9 mouse cellular contexts compared by ENCODE assay signal in the genomic region with DNA sequence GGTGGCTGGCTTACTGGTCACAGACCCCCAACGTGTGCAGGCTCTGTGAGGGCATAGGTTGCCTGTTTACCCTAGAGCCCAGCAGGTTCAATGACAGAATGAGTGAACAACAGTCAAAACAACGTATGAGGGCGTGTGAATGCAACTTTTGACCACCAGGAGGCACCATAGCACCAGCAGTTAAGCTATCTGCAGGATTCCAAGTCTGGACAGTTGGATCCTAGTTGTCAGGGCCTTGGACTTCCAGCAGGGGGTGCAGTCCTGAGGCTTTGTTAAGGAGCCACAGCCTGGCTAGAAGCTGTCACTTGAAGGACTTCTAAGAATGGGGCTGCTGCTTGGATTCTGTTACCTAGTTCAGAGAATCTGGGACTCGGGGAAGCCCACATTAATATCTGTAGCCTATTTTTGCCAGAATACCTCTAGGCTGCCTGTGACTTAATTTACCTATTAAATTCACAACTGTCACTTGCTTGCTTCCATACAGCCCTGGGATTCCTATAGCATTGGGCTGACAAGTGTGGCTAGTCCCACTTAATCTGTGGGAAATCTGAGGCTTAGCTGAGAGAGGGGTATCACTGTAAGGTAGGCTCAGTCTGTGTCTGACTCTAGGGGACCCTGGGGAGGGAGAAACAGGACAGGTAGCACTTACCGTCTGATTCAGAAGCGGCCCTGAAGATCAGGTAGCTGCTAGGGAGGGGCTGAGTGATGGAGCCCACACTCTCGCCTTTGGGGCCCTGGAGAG. TPM values are rescaled to one million over a fixed set of nuclear protein-coding genes. Genes with fewer than 3 reads are reported as not detected.
DNase-seq lines count a peak whose midpoint lies in the region; ATAC-seq and TF ChIP-seq lines count a peak whose summit lies in the region.
"Had no signal": no experiment of that assay in that cellular context is flagged by ENCODE, and none has a peak within 500 bp of the region (broad histone marks: within the 10 kb centered on the region; RNA-seq: fewer than 3 reads in every experiment).

No protein-coding gene starts in this region.

- H3K9me3 ChIP-seq in heart, embryonic 11.5 days (replicated peaks; ENCODE audit: control insufficient read depth, low read length) = no peaks in the 10 kb centered on the region
- no peaks in the 10 kb centered on the region for H3K9me3 ChIP-seq in kidney, embryonic 16.5 days (ENCODE audit: low read length)
- H3K9me3 ChIP-seq in stomach, embryonic 14.5 days (ENCODE audit: control insufficient read depth, low read depth, low read length) = no peaks in the 10 kb centered on the region

- H3K27ac ChIP-seq in heart, embryonic 11.5 days (ENCODE audit: low read depth, low read length) = no peak overlapping the region
- H3K27ac ChIP-seq in kidney, embryonic 16.5 days (ENCODE audit: low read length) = no peak overlapping the region
- no peak overlapping the region for H3K27ac ChIP-seq in liver, adult 2 months (replicated peaks; ENCODE audit: insufficient read depth, low read depth, low read length)
- no peak overlapping the region for H3K27ac ChIP-seq in stomach, embryonic 14.5 days (ENCODE audit: low read length)

- WGBS in heart, embryonic 11.5 days (ENCODE audit: insufficient replicate concordance) = 37% methylated on average over 7 of the region's 7 CpGs
- WGBS in kidney, embryonic 16.5 days = 28% methylated on average over 7 of the region's 7 CpGs
- WGBS in liver, adult 2 months = 44% methylated on average over 7 of the region's 7 CpGs
- 38% methylated on average over 7 of the region's 7 CpGs for WGBS in stomach, embryonic 14.5 days

- H3K9ac ChIP-seq in heart, embryonic 11.5 days (ENCODE audit: low read depth, low read length) = no peak overlapping the region
- H3K9ac ChIP-seq in kidney, embryonic 16.5 days (replicated peaks; ENCODE audit: low read length) = no peak overlapping the region
- no peak overlapping the region for H3K9ac ChIP-seq in liver, adult 2 months (ENCODE audit: low read depth, low read length)
- H3K9ac ChIP-seq in stomach, embryonic 14.5 days (replicated peaks; ENCODE audit: low read depth, low read length) = no peak overlapping the region

- peak; percentile 98 for TF ChIP-seq CTCF in liver, adult 2 months (IDR thresholded peaks at IDR 0.05; ENCODE audit: low read depth, low read length)

- peaks cover 24% of the 10 kb centered on the region for H3K36me3 ChIP-seq in heart, embryonic 11.5 days (ENCODE audit: control insufficient read depth, insufficient read depth, low read length)
- H3K36me3 ChIP-seq in kidney, embryonic 16.5 days (ENCODE audit: insufficient read depth, low read length) = peaks cover 47% of the 10 kb centered on the region
- no peaks in the 10 kb centered on the region for H3K36me3 ChIP-seq in liver, adult 2 months (ENCODE audit: control insufficient read depth, insufficient read depth, low read length)
- H3K36me3 ChIP-seq in stomach, embryonic 14.5 days (ENCODE audit: control insufficient read depth, insufficient read depth, low read length) = peaks cover 63% of the 10 kb centered on the region

- H3K4me2 ChIP-seq in heart, embryonic 11.5 days = no peak overlapping the region
- H3K4me2 ChIP-seq in kidney, embryonic 16.5 days (replicated peaks; ENCODE audit: low read depth, low read length) = no peak overlapping the region
- H3K4me2 ChIP-seq in stomach, embryonic 14.5 days (replicated peaks; ENCODE audit: low read depth, low read length) = no peak overlapping the region

- no peaks in the 10 kb centered on the region; the same call in 1 of the 2 replicates for H3K27me3 ChIP-seq in heart, embryonic 11.5 days (ENCODE audit: control insufficient read depth, insufficient read depth, low read length)
- no peaks in the 10 kb centered on the region for H3K27me3 ChIP-seq in kidney, embryonic 16.5 days (ENCODE audit: insufficient read depth, low read length)
- no peaks in the 10 kb centered on the region for H3K27me3 ChIP-seq in liver, adult 2 months (ENCODE audit: control insufficient read depth, insufficient read depth, low read length)
- no peaks in the 10 kb centered on the region for H3K27me3 ChIP-seq in stomach, embryonic 14.5 days (ENCODE audit: control insufficient read depth, insufficient read depth, low read length)

- ATAC-seq in erythroblast, adult 5-6 weeks (replicated peaks; ENCODE audit: low FRiP score, poor library complexity, severe bottlenecking) = peak; percentile 62
- ATAC-seq in heart, embryonic 11.5 days (replicated peaks; ENCODE audit: insufficient number of reproducible peaks, low FRiP score, low TSS enrichment) = 0 out of 2 replicates have a peak, but pooled peaks have one; percentile 58
- ATAC-seq in kidney, embryonic 16.5 days (ENCODE audit: low FRiP score, low TSS enrichment) = peak; percentile 62; the same call in 1 of the 2 replicates
- peak; percentile 74; the same call in 1 of the 2 replicates for ATAC-seq in stomach, embryonic 14.5 days (ENCODE audit: insufficient number of reproducible peaks, insufficient read depth, low FRiP score, low read depth)

- H3K4me1 ChIP-seq in heart, embryonic 11.5 days (ENCODE audit: control insufficient read depth, insufficient read depth, low read length) = peaks cover under 1% of the 10 kb centered on the region; the same call in 1 of the 2 replicates
- peaks cover under 1% of the 10 kb centered on the region; the same call in 1 of the 2 replicates for H3K4me1 ChIP-seq in kidney, embryonic 16.5 days (ENCODE audit: insufficient read depth, low read length)
- no peaks in the 10 kb centered on the region for H3K4me1 ChIP-seq in liver, adult 2 months (ENCODE audit: control insufficient read depth, insufficient read depth, low read length)
- no peaks in the 10 kb centered on the region for H3K4me1 ChIP-seq in stomach, embryonic 14.5 days (ENCODE audit: control insufficient read depth, insufficient read depth, low read length)

- no peaks in the 10 kb centered on the region for H3K79me2 ChIP-seq in liver, adult 2 months (ENCODE audit: control insufficient read depth, insufficient read depth, low read length)

- no peak for TF ChIP-seq POLR2A in liver, adult 2 months (IDR thresholded peaks at IDR 0.05; ENCODE audit: extremely low read depth, insufficient read depth, low read length)

- peak; percentile 88 for DNase-seq in CD4-positive helper T cell, adult 2 months (ENCODE audit: low read depth, low spot score)
- peak; percentile 97 for DNase-seq in brain, adult 2 months (ENCODE audit: low read depth, low spot score)
- peak; percentile 89 for DNase-seq in liver, adult 2 months (ENCODE audit: extremely low read depth, low read depth, low spot score)
- peak; percentile 84 to 89 for DNase-seq in natural killer cell, adult 2 months (ENCODE audit: low spot score in 2 of 2)

- no peak overlapping the region for H3K4me3 ChIP-seq in heart, embryonic 11.5 days (ENCODE audit: low read depth, low read length)
- no peak overlapping the region for H3K4me3 ChIP-seq in kidney, embryonic 16.5 days (ENCODE audit: low read length)
- H3K4me3 ChIP-seq in liver, adult 2 months (ENCODE audit: insufficient read depth, low read depth, low read length) = no peak overlapping the region; the same call in 1 of the 2 replicates
- H3K4me3 ChIP-seq in stomach, embryonic 14.5 days (ENCODE audit: low read depth, low read length) = no peak overlapping the region
- H3K4me3 ChIP-seq: erythroblast, embryonic 14.5 days had no signal

RNA-seq across cellular contexts. Expression of gene Tnfrsf23, which starts 21.2 kb away (rescaled TPM):
- 3.3 and 4.0 TPM in 2 replicates for total RNA-seq in erythroblast, adult 5-6 weeks (2015; ENCODE audit: low replicate concordance)
- total RNA-seq in erythroblast, adult 5-6 weeks (2017; ENCODE audit: low replicate concordance) = 0.28 TPM in 1 of 2 replicates, not detected in the other
- 1.1 and 2.6 TPM in 2 replicates for polyA plus RNA-seq in heart, embryonic 11.5 days (2014; fragmentation: Nextera tagmentation; extraction: Ambion mirVana)
- polyA plus RNA-seq in kidney, embryonic 16.5 days (2015; fragmentation: Nextera tagmentation; extraction: Ambion mirVana) = 1.6 and 1.9 TPM in 2 replicates
- total RNA-seq in liver, adult 2 months (2014; rRNA removed) = 0.34 TPM in 1 of 2 replicates, not detected in the other
- polyA plus RNA-seq in liver, adult 2 months (2012; rRNA removed) = 0.49 and 0.54 TPM in 2 replicates
- 1.7 and 1.9 TPM in 2 replicates for polyA plus RNA-seq in stomach, embryonic 14.5 days (2014; fragmentation: Nextera tagmentation; extraction: Ambion mirVana)

RNA-seq across cellular contexts. Expression of gene Osbpl5, which starts 49.9 kb away (rescaled TPM):
- not detected in 2 replicates for total RNA-seq in erythroblast, adult 5-6 weeks (2015; ENCODE audit: low replicate concordance)
- 0.56 and 0.60 TPM in 2 replicates for total RNA-seq in erythroblast, adult 5-6 weeks (2017; ENCODE audit: low replicate concordance)
- 26.6 and 30.8 TPM in 2 replicates for polyA plus RNA-seq in heart, embryonic 11.5 days (2014; fragmentation: Nextera tagmentation; extraction: Ambion mirVana)
- 42.1 and 47.1 TPM in 2 replicates for polyA plus RNA-seq in kidney, embryonic 16.5 days (2015; fragmentation: Nextera tagmentation; extraction: Ambion mirVana)
- total RNA-seq in liver, adult 2 months (2014; rRNA removed) = 2.7 and 2.8 TPM in 2 replicates
- polyA plus RNA-seq in liver, adult 2 months (2012; rRNA removed) = 3.0 and 3.8 TPM in 2 replicates
- 46.1 and 46.6 TPM in 2 replicates for polyA plus RNA-seq in stomach, embryonic 14.5 days (2014; fragmentation: Nextera tagmentation; extraction: Ambion mirVana)
- polyA plus RNA-seq: erythroblast, embryonic 14.5 days had no signal

RNA-seq across cellular contexts. Expression of gene Tnfrsf22, which starts 57.4 kb away (rescaled TPM):
- 1.7 and 3.7 TPM in 2 replicates for total RNA-seq in erythroblast, adult 5-6 weeks (2015; ENCODE audit: low replicate concordance)
- 0.34 TPM in 1 of 2 replicates, not detected in the other for total RNA-seq in erythroblast, adult 5-6 weeks (2017; ENCODE audit: low replicate concordance)
- polyA plus RNA-seq in heart, embryonic 11.5 days (2014; fragmentation: Nextera tagmentation; extraction: Ambion mirVana) = 4.7 and 5.0 TPM in 2 replicates
- polyA plus RNA-seq in kidney, embryonic 16.5 days (2015; fragmentation: Nextera tagmentation; extraction: Ambion mirVana) = 10.0 and 12.3 TPM in 2 replicates
- total RNA-seq in liver, adult 2 months (2014; rRNA removed) = 0.37 and 0.40 TPM in 2 replicates
- 0.68 and 0.93 TPM in 2 replicates for polyA plus RNA-seq in liver, adult 2 months (2012; rRNA removed)
- 12.4 and 13.7 TPM in 2 replicates for polyA plus RNA-seq in stomach, embryonic 14.5 days (2014; fragmentation: Nextera tagmentation; extraction: Ambion mirVana)
- polyA plus RNA-seq: erythroblast, embryonic 14.5 days had no signal

RNA-seq across cellular contexts. Expression of gene Mrgprg, which starts 59.9 kb away (rescaled TPM):
- not detected in 2 replicates for total RNA-seq in erythroblast, adult 5-6 weeks (2015; ENCODE audit: low replicate concordance)
- not detected in 2 replicates for total RNA-seq in erythroblast, adult 5-6 weeks (2017; ENCODE audit: low replicate concordance)
- not detected in 2 replicates for polyA plus RNA-seq in heart, embryonic 11.5 days (2014; fragmentation: Nextera tagmentation; extraction: Ambion mirVana)
- polyA plus RNA-seq in kidney, embryonic 16.5 days (2015; fragmentation: Nextera tagmentation; extraction: Ambion mirVana) = not detected in 2 replicates
- total RNA-seq in liver, adult 2 months (2014; rRNA removed) = not detected in 2 replicates
- polyA plus RNA-seq in liver, adult 2 months (2012; rRNA removed) = 0.05 TPM in 1 of 2 replicates, not detected in the other
- polyA plus RNA-seq in stomach, embryonic 14.5 days (2014; fragmentation: Nextera tagmentation; extraction: Ambion mirVana) = 0.14 TPM in 1 of 2 replicates, not detected in the other
- polyA plus RNA-seq: erythroblast, embryonic 14.5 days had no signal
